Mouse (Mus musculus): ENCODE measurements at regions not wholly inside any gene's neighbourhood (a gene's known extent, or its start where the extent isn't known, plus 50 kb on each side); places are given as distances from the start of the nearest gene placed in this dataset.

- TF ChIP-seq HCFC1 (IDR thresholded peaks at IDR 0.05; ENCODE audit: borderline replicate concordance, insufficient read depth, low read length), result no peak
- TF ChIP-seq CHD2 (IDR thresholded peaks at IDR 0.05; ENCODE audit: low read depth, low read length), result no peak
- no peak for TF ChIP-seq ZNF384 (IDR thresholded peaks at IDR 0.05; ENCODE audit: low read depth, low read length)
- TF ChIP-seq MAFK (IDR thresholded peaks at IDR 0.05; ENCODE audit: insufficient read depth, low read depth, low read length), result no peak
- TF ChIP-seq ZC3H11A (IDR thresholded peaks at IDR 0.05; ENCODE audit: borderline replicate concordance, low read depth, low read length), result no peak
Observed at GRCm38 (mm10) chr3:142975606-142976005, 93.8 kb upstream of the Pkn2 start.

GRCm38 (mm10) chr3:142969501-142969900 is 87.7 kb upstream of the Pkn2 start:
- no peak for DNase-seq (ENCODE audit: low read depth, low spot score)
- H3K4me1 ChIP-seq (ENCODE audit: control insufficient read depth in 2 of 2, insufficient read depth in 2 of 2, low read length in 2 of 2, poor library complexity in 1 of 2), result no peaks in the 10 kb centered on the region; a peak in 1 of 4 replicates
- in situ Hi-C loops (cut with MboI; ENCODE audit: low sequenced_read_pairs in 2 of 2, unreplicated experiment in 2 of 2), result no loop called here
- H3K4me3 ChIP-seq (ENCODE audit: insufficient read depth in 1 of 2, low read depth in 1 of 2, low read length in 2 of 2, poor library complexity in 1 of 2, severe bottlenecking in 1 of 2), result no peak overlapping the region
- TF ChIP-seq ZC3H11A (IDR thresholded peaks at IDR 0.05; ENCODE audit: borderline replicate concordance, low read depth, low read length), result no peak
- TF ChIP-seq ZNF384 (IDR thresholded peaks at IDR 0.05; ENCODE audit: low read depth, low read length), result no peak
- H3K9ac ChIP-seq (ENCODE audit: insufficient read depth, low read depth, low read length, poor library complexity, severe bottlenecking), result no peak overlapping the region
- no peaks in the 10 kb centered on the region for H3K9me3 ChIP-seq (ENCODE audit: control insufficient read depth, insufficient read depth, low read depth, low read length)
- no peaks in the 10 kb centered on the region for H3K36me3 ChIP-seq (ENCODE audit: control insufficient read depth, insufficient read depth, low read length, poor library complexity, severe bottlenecking)
- H3K27ac ChIP-seq (ENCODE audit: insufficient read depth, low read depth, low read length, poor library complexity, severe bottlenecking), result no peak overlapping the region

More at GRCm38 (mm10) chr3:142975606-142976005, 93.8 kb upstream of the Pkn2 start:
- no peak for DNase-seq (ENCODE audit: low read depth, low spot score)
- in situ Hi-C loops (cut with MboI; ENCODE audit: low sequenced_read_pairs in 2 of 2, unreplicated experiment in 2 of 2), result no loop called here
- no peak overlapping the region for H3K27ac ChIP-seq (ENCODE audit: insufficient read depth, low read depth, low read length, poor library complexity, severe bottlenecking)
- no peak overlapping the region for H3K4me3 ChIP-seq (ENCODE audit: insufficient read depth in 1 of 2, low read depth in 1 of 2, low read length in 2 of 2, poor library complexity in 1 of 2, severe bottlenecking in 1 of 2)
- H3K9ac ChIP-seq (ENCODE audit: insufficient read depth, low read depth, low read length, poor library complexity, severe bottlenecking), result no peak overlapping the region
- no peaks in the 10 kb centered on the region for H3K9me3 ChIP-seq (ENCODE audit: control insufficient read depth, insufficient read depth, low read depth, low read length)
- no peaks in the 10 kb centered on the region for H3K36me3 ChIP-seq (ENCODE audit: control insufficient read depth, insufficient read depth, low read length, poor library complexity, severe bottlenecking)
- H3K4me1 ChIP-seq (ENCODE audit: control insufficient read depth in 2 of 2, insufficient read depth in 2 of 2, low read length in 2 of 2, poor library complexity in 1 of 2), result no peaks in the 10 kb centered on the region

GRCm38 (mm10) chr3:142965604-142966003 is 83.8 kb upstream of the Pkn2 start:
- Histone ChIP-seq H3K27ac (ENCODE audit: insufficient read depth, low read depth, low read length, poor library complexity, severe bottlenecking) (no peak overlapping the region), H3K36me3 (ENCODE audit: control insufficient read depth, insufficient read depth, low read length, poor library complexity, severe bottlenecking) (no peaks in the 10 kb centered on the region), H3K4me1 (ENCODE audit: control insufficient read depth in 2 of 2, insufficient read depth in 2 of 2, low read length in 2 of 2, poor library complexity in 1 of 2) (no peaks in the 10 kb centered on the region; a peak in 1 of 4 replicates), H3K9me3 (ENCODE audit: control insufficient read depth, insufficient read depth, low read depth, low read length) (no peaks in the 10 kb centered on the region), H3K9ac (ENCODE audit: insufficient read depth, low read depth, low read length, poor library complexity, severe bottlenecking) (no peak overlapping the region), H3K4me3 (ENCODE audit: insufficient read depth in 1 of 2, low read depth in 1 of 2, low read length in 2 of 2, poor library complexity in 1 of 2, severe bottlenecking in 1 of 2) (no peak overlapping the region)
- in situ Hi-C loops (cut with MboI; ENCODE audit: low sequenced_read_pairs in 2 of 2, unreplicated experiment in 2 of 2), result no loop called here
- no peak for TF ChIP-seq HCFC1 (IDR thresholded peaks at IDR 0.05; ENCODE audit: borderline replicate concordance, insufficient read depth, low read length)
- TF ChIP-seq MAFK (IDR thresholded peaks at IDR 0.05; ENCODE audit: insufficient read depth, low read depth, low read length), result no peak
- TF ChIP-seq ZC3H11A (IDR thresholded peaks at IDR 0.05; ENCODE audit: borderline replicate concordance, low read depth, low read length), result no peak
- TF ChIP-seq ZNF384 (IDR thresholded peaks at IDR 0.05; ENCODE audit: low read depth, low read length), result no peak
- TF ChIP-seq CHD2 (IDR thresholded peaks at IDR 0.05; ENCODE audit: low read depth, low read length), result no peak
- no peak for DNase-seq (ENCODE audit: low read depth, low spot score)

GRCm38 (mm10) chr3:142963818-142964372 is 82.1 kb upstream of the Pkn2 start:
- H3K9ac ChIP-seq (ENCODE audit: insufficient read depth, low read depth, low read length, poor library complexity, severe bottlenecking), result no peak overlapping the region
- H3K4me1 ChIP-seq (ENCODE audit: control insufficient read depth in 2 of 2, insufficient read depth in 2 of 2, low read length in 2 of 2, poor library complexity in 1 of 2), result no peaks in the 10 kb centered on the region
- H3K9me3 ChIP-seq (ENCODE audit: control insufficient read depth, insufficient read depth, low read depth, low read length), result no peaks in the 10 kb centered on the region
- no peak overlapping the region for H3K4me3 ChIP-seq (ENCODE audit: insufficient read depth in 1 of 2, low read depth in 1 of 2, low read length in 2 of 2, poor library complexity in 1 of 2, severe bottlenecking in 1 of 2)
- no peak for DNase-seq (ENCODE audit: low read depth, low spot score)
- H3K27ac ChIP-seq (ENCODE audit: insufficient read depth, low read depth, low read length, poor library complexity, severe bottlenecking), result no peak overlapping the region
- in situ Hi-C loops (cut with MboI; ENCODE audit: low sequenced_read_pairs in 2 of 2, unreplicated experiment in 2 of 2), result no loop called here
- no peak for TF ChIP-seq HCFC1 (IDR thresholded peaks at IDR 0.05; ENCODE audit: borderline replicate concordance, insufficient read depth, low read length)
- TF ChIP-seq CHD2 (IDR thresholded peaks at IDR 0.05; ENCODE audit: low read depth, low read length), result no peak
- no peak for TF ChIP-seq MAFK (IDR thresholded peaks at IDR 0.05; ENCODE audit: insufficient read depth, low read depth, low read length)
- TF ChIP-seq ZC3H11A (IDR thresholded peaks at IDR 0.05; ENCODE audit: borderline replicate concordance, low read depth, low read length), result no peak
- TF ChIP-seq ZNF384 (IDR thresholded peaks at IDR 0.05; ENCODE audit: low read depth, low read length), result no peak
- no peaks in the 10 kb centered on the region for H3K36me3 ChIP-seq (ENCODE audit: control insufficient read depth, insufficient read depth, low read length, poor library complexity, severe bottlenecking)

GRCm38 (mm10) chr3:142957768-142958167 is 76.0 kb upstream of the Pkn2 start:
- H3K4me1 ChIP-seq (ENCODE audit: control insufficient read depth in 2 of 2, insufficient read depth in 2 of 2, low read length in 2 of 2, poor library complexity in 1 of 2), result no peaks in the 10 kb centered on the region
- H3K36me3 ChIP-seq (ENCODE audit: control insufficient read depth, insufficient read depth, low read length, poor library complexity, severe bottlenecking), result no peaks in the 10 kb centered on the region
- TF ChIP-seq ZNF384 (IDR thresholded peaks at IDR 0.05; ENCODE audit: low read depth, low read length) (no peak), ZC3H11A (IDR thresholded peaks at IDR 0.05; ENCODE audit: borderline replicate concordance, low read depth, low read length) (no peak), HCFC1 (IDR thresholded peaks at IDR 0.05; ENCODE audit: borderline replicate concordance, insufficient read depth, low read length) (no peak), MAFK (IDR thresholded peaks at IDR 0.05; ENCODE audit: insufficient read depth, low read depth, low read length) (no peak), CHD2 (IDR thresholded peaks at IDR 0.05; ENCODE audit: low read depth, low read length) (no peak)
- no peak overlapping the region for H3K9ac ChIP-seq (ENCODE audit: insufficient read depth, low read depth, low read length, poor library complexity, severe bottlenecking)
- H3K4me3 ChIP-seq (ENCODE audit: insufficient read depth in 1 of 2, low read depth in 1 of 2, low read length in 2 of 2, poor library complexity in 1 of 2, severe bottlenecking in 1 of 2), result no peak overlapping the region
- no peaks in the 10 kb centered on the region for H3K9me3 ChIP-seq (ENCODE audit: control insufficient read depth, insufficient read depth, low read depth, low read length)
- no peak overlapping the region for H3K27ac ChIP-seq (ENCODE audit: insufficient read depth, low read depth, low read length, poor library complexity, severe bottlenecking)
- in situ Hi-C loops (cut with MboI; ENCODE audit: low sequenced_read_pairs in 2 of 2, unreplicated experiment in 2 of 2), result no loop called here
- DNase-seq (ENCODE audit: low read depth, low spot score), result no peak
